Mouse (Mus musculus) cerebellum, postnatal 36 days (tissue): ENCODE measurements around the gene Vmn1r20.
A peak's percentile ranks its signal among the peaks of the same experiment; 100 is the strongest.
"Not testable (repeated sequence)": the region's sequence is repeated elsewhere in the genome, so short reads cannot be mapped to it uniquely, and the experiment has no call there.

ENCODE experiments used
- DNase-seq, 2 experiments: peaks; one replicate each; pipeline ENCODE4 v3.0.0; 2021 to 2022; ENCODE audit warnings: mixed read lengths in 2 of 2

The Vmn1r20 gene

GRCm38 (mm10) chr6:57428630-57429029, at the start of gene Vmn1r20:
TSS of gene Vmn1r20 (plus strand) at chr6:57428930.
- no peak for DNase-seq

DNA sequence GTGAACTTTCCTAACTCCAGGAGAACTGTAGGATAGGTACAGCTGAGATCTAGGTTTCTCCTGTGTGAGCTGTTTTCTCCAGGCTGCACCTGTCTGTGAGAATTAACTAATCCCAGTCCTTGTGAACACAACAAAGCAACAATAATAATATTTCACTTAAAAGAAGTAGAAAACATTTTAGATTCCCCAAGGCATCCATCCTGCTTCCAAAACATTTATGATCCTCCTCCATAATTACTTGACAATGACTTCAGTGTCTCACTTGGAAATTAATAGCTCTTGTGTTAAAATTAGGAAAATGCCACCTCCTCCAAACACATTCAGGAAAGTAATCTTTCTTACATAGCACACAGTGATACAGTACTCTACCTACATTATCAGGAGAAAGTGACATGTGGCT, 33.0 kb upstream of the Vmn1r20 start, which contains the start of gene Vmn1r18:
Vmn1r18 (minus strand) TSS at position 101 of the 400 bp plus-strand sequence.
- DNase-seq, result no peak

GRCm38 (mm10) chr6:57403480-57403879, 25.2 kb upstream of the Vmn1r20 start, which contains the start of gene Vmn1r19:
TSS of gene Vmn1r19 (plus strand) at chr6:57403780.
- not testable (repeated sequence) for DNase-seq

- DNase-seq, result peak in 1 of 2 experiments; percentile 2
Observed at GRCm38 (mm10) chr6:57431196-57431595, 2.5 kb downstream of the Vmn1r20 start.

DNA sequence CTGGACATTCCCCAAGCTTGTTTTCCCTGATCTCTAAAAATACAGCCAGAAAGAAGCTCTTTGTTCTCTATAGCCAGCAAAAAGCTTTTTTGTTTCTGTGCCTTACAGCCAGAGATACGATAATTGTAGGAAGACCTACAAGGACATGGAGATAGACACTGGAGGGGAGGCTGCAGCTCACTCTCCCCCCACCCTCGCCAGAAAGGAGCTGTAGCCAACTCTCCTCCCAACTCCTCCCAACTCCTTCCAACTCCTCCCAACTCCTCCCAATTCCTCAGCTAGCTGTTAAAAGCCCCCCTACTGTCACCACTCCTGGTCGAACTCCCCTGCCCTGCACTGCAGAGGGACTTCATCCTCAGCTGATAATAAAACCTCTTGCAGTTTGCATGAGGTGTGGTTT, 39.4 kb downstream of the Vmn1r20 start:
- not testable (repeated sequence) for DNase-seq
